Mouse (Mus musculus) B cell, adult 62 days (primary cell): ENCODE results near the gene Glycam1. TPM values are rescaled to one million over a fixed set of nuclear protein-coding genes. Genes with fewer than 3 reads are reported as not detected.

Experiments used
- total RNA-seq: library from RNA; stranded (reverse); gene quantifications from 4 replicates; pipeline ENCODE4 v1.2.4, GENCODE M21; 2023

Gene Glycam1
- not detected in 4 replicates for total RNA-seq

DNA sequence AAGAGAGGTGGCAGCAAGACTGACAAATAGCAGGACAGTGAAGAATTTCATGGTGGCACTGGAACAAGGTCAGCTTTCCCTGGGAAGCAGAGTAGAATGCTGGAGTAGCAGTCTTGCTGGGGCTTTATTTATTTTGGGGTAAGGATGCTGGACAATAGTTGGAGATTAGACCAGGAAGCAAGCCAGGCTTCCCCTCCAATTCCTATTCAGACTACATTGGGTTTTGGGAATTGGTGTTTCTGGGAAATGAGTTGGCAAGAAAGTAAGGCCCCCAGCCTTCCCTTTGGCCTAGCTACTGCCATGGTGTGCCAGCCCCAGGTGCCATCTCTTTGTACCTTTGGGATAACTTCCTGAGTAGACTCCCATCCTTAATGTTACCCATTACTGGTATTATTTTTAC is at the start of gene Glycam1:
Gene Glycam1 (minus strand): TSS at position 101 of the 400 bp plus-strand sequence.

DNA sequence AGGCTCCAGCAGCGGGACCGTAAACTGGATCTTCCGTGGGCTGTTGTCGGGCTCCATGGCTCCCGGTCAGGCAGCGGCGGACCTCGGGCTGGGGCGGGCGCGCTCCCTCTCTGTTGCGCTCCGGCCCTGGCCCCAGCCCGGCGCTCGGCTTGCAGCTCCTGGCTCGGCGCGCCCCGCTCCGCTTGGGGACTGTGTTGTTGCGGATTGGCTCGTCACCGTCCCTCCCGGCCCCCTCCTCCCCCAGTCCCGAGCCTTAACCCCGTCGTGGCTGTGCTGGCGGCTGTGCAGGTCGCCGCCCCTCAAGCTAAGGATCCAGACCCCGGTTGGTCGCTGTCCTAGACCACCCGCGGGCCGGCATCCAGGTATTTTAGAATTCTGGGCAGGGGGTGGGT is 27.1 kb downstream of the Glycam1 start, which contains the start of gene Ppp1r1a:
Gene Ppp1r1a (minus strand): TSS at position 182 of the 392 bp plus-strand sequence.

Other genes starting within 250 kb of the Glycam1 start
- 20.9 to 25.5 TPM (median 24.3 TPM) in 4 replicates for gene Zfp385a, start 225.0 kb downstream of the Glycam1 start, total RNA-seq
- gene Itga5, start 198.3 kb downstream of the Glycam1 start, total RNA-seq, result 0.37 to 0.75 TPM (median 0.56 TPM) in 3 of 4 replicates, not detected in the other
- gene Gtsf1, start 134.6 kb downstream of the Glycam1 start, total RNA-seq, result not detected in 4 replicates
- not detected in 4 replicates for gene Gtsf2, start 116.6 kb downstream of the Glycam1 start, total RNA-seq
- gene Nckap1l, start 111.3 kb downstream of the Glycam1 start, total RNA-seq, result 259 to 267 TPM (median 264 TPM) in 4 replicates
- gene Pde1b, start 62.0 kb downstream of the Glycam1 start, total RNA-seq, result 48.1 to 56.0 TPM (median 52.4 TPM) in 4 replicates
- gene Ppp1r1a, start 27.1 kb downstream of the Glycam1 start, total RNA-seq, result not detected in 4 replicates
- gene Mucl1, start 190.4 kb upstream of the Glycam1 start, total RNA-seq, result not detected in 4 replicates